Mouse (Mus musculus) liver (tissue): ENCODE data around the gene Kcns1.

Experiments
- DNase-seq: peaks from one replicate; pipeline ENCODE4 v3.0.0-alpha.2; 2020; ENCODE audit warnings: mixed read lengths

Kcns1 gene

DNA sequence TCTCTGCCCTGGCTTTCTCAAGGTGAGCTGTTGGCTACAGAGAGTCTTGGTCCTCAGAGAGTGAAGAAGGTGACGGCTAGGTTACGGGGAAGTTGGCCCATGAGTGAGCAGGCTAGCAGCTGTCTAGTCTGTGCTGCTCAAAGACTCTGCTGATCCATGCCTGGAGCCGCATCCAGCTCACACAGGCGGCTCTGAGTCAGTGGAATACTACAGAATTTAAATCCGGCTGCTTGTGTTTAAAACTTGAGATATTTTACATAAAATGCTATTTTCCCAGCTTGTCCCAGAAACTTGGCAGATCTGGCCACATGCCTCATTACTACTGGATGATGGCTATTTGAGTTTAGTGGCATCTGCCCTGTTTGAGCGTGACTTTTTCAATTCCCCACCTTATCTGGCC lies 51.4 kb downstream of the Kcns1 start:
- DNase-seq = no peak

DNA sequence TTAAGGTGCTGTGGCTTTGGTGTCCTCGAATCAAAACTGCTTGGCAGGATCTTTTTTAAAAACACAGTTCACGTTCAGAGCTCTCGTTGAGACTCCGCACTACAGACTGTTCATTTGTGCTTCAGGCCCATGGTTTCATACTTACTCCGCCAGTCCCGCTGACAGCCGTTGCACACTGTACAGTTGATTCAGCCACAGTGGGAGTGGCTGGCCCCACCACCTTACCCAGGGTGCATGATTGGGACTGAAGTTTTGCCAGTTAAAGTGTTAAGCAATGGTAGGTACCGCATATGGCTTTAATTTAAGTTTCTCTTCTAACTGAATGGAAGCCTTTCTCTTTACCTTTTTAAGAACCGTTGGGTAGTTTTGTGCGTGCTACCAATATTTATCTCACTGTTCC lies 55.4 kb downstream of the Kcns1 start:
- DNase-seq = no peak

DNA sequence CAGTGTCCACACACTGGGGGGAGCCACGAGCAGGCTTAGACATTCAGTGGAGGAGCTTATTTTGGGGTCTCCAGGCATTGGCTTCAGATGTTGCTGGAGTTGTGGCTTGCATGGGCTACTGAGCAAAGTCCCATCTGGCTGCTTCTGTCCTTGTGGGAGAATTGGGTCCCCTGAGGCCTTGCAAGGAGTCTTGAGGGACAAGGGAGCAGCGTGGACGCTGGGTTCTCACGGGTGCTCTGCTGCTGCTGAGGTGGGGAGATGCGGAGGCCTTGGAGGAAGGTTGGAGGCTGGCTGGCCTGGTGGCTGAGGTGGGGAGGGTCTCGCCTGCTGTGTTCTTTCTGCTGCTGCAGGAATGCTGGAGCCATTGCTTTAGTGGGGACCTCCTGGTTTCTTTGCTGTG lies 56.9 kb downstream of the Kcns1 start:
- DNase-seq = no peak
